Mouse (Mus musculus) naive thymus-derived CD4-positive, alpha-beta T cell, adult 2 months (primary cell): ENCODE measurements around the gene Rpl14.

Experiments used
- DNase-seq: peaks from one replicate; pipeline ENCODE4 v3.0.0-alpha.2; 2011; ENCODE audit warnings: low read depth

Rpl14 gene

DNA sequence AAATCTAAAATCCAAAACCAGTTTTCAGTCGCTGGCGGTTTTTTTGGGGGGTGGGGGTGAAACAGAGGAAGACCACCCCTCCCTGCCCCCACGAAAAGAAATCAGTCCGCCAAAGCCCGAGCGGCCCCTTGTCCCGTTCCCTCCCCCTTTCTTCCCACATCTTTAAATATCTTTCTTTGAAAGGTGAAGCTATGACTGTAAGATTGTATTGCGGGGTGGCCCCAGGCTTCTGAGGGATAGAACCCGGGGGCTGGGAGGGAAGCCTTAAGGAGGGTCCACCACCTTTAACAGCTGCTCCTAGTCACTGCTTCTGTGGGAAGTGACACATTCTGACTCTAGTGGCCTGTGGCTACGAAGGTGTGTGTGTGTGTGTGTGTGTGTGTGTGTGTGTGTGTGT, 32.3 kb downstream of the Rpl14 start:
- no peak for DNase-seq

DNA sequence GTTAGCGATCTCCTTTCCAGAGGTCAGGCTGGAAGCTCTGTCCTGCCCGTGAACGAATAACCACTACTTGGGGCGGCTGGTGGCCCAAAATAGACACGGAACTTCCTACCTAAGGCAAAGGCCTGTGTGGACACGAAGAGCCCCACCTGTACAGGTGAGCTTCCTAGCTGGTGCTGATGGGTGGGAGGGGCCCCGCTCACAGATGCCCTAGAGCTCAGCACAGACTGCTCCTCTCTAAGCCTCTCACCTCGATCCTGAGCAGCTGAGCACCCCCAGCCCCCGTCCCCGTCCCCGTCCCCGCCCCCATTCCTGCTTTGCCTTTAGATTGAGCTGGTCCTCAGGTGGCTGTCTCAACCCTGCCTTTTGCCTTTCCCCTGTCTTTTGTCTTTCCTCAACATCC, 32.7 kb downstream of the Rpl14 start:
- DNase-seq, result no peak

DNA sequence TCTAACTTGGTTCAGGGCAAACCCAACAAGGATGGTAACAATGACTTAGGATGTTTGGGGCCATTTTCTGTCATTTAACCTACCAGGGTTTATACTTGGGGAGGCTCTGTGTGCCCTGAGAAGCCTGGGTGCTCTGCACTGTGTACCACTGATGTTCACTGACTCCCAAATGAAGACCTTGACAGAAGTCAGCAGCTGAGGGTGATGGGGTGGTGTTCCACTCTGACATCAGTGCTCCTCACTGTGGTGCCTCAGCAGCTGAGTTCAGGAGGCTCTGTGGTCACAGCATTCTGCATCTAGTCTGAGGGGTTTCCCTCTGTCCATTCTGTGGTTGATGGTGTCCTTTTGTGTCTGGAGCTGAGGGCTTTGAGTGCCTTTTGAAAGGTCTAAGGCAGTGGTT, 39.8 kb downstream of the Rpl14 start:
- DNase-seq, result no peak

DNA sequence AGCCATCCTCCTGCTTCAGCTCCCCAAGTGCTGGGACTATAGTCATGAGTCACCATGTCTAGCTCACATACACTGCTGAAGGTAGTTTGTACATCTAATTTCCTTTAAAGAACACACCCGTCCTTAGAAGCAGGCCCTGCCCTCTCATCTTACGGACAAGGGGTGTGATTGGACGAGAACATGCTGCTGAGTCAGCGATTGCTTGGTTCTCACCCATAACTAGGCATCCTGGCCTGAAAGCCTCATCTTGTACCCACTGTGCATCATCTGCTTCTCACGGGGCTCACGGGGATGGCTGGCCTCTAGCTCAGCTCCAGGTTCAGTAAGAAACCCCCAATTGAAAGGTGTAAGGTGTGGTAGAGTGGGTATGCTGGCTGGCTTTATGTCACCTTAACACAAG, 42.8 kb downstream of the Rpl14 start:
- no peak for DNase-seq

DNA sequence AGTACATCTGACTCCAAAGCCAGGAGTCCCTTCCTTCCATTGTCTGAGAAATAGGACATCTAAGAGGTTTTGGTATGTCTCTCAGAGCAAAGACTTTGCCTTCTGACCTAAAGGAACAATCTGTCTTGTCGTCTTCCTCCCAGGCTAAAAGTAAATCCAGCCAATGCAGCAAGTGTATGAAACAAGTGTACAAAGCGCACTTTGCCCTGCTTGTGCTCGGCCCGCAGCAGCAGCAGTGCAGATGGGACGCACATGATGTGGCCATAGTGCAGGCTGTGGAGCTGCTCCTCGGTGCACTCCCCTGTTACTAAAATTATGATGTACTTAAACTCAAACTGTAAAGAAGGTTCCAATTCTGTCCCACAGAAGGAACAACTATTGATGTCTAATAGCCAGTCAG, 46.9 kb downstream of the Rpl14 start:
- DNase-seq, result no peak

DNA sequence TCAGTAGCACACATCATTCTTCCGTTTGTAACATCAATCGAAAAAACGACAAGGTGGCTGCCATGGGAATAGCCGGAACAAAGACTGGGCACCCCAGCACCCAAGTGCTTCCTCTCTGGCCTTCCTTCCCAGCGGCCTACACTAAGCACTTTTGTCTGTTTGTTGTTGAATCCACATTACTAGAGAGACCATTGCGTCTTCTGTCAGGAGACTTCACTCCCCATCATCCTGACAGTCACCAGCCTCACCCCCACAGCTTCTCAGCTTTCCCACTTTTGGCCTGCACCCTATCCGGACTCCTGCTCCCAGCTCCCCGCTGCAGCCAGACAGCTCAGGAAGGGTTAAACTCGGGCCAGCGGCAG, 48.1 kb downstream of the Rpl14 start:
- DNase-seq, result no peak

DNA sequence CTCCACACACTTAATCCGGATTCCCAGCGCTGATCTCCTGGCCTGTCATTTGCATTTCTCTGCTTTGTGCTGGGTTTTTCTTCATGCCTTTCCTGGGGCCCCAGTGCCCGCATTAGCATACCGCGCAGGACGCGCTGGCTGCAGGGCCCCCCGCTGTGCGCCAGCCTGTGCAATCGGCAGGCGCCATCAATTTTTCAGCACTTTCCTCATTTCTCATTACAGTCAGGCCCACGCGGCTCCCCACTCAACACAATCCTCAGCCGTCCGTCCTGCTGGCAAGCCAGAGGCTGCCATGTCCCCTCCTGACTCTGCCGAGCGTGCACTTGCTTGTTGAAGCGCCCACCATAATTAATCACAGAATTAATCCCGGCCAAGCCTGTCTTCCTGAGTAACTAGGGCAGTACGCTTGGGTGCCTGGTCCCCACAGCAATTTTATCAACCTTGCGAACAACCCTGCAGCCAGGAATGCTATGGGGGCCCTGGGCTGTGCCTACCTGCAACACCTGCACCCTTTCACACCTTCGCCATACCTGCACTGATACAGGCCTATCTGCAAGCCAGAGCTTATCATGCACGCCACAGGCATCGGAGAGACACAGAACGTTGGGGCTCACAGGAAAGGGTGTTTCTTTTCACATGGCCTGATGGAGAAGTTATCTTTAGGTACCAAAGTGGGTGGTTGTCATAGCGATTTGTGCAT, 48.6 kb downstream of the Rpl14 start:
- no peak for DNase-seq

DNA sequence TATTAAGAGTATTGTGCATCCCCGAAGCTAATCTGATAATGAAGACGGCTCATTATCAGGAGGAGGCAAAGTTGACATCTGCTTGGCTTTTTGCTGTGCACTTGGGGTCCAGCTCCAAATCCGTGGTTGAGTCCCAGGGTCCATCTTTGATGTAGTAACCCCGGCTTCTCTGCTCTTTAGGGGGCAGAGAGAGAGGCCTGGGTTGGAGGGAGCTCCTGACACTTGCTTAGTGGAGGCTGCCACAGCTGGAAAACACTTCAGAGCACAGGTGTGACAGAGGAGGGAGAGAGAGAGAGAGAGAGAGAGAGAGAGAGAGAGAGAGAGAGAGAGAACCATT, 49.1 kb downstream of the Rpl14 start:
- no peak for DNase-seq
